Mouse (Mus musculus): ENCODE results near the gene Ptprs.

DNA sequence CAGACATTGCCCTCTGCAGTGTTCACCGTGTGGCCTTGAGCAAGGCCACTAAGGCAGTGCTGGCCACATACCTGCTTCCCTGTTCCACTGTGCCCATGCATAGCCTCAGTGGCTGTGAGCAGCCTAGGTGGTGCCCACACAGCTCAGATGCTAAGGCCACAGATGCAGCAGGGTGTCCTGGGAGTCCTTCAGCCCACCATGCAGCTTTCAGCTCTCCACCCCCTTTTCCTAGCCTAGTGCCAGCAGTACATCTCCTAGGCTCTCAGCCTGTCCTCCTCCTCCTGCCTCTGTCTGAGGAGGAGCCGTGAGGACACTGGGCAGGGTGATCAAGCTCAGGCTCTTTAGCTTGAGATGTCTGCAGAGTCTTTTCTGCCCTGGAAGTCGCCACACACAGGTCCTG lies 106.2 kb downstream of the Ptprs start:
- TF ChIP-seq USF1 (IDR thresholded peaks at IDR 0.05; ENCODE audit: low read depth): no peak
- TF ChIP-seq CTCF (IDR thresholded peaks at IDR 0.05; ENCODE audit: control insufficient read depth, insufficient read depth, insufficient read length): no peak
- no peak for TF ChIP-seq MAX (IDR thresholded peaks at IDR 0.05)
- no peak for TF ChIP-seq MYOD1 (IDR thresholded peaks at IDR 0.05; ENCODE audit: control insufficient read depth, insufficient read length, low read depth)
- TF ChIP-seq MYOG (IDR thresholded peaks at IDR 0.05; ENCODE audit: control insufficient read depth, extremely low read depth, insufficient read length): no peak
- no peak for TF ChIP-seq CEBPB (IDR thresholded peaks at IDR 0.05; ENCODE audit: low read depth)
- no peak for TF ChIP-seq FOSL1 (IDR thresholded peaks at IDR 0.05; ENCODE audit: insufficient read depth, low read length, poor library complexity, severe bottlenecking)

Measured in C2C12 (cell line).